Mouse (Mus musculus) spleen, adult 2 months (tissue): ENCODE data around the gene Clpsl2.

Experiments used
- CTCF ChIP-seq: fragments of 200-500 bp; IDR thresholded peaks from 2 replicates; pipeline ENCODE4 v1.5.1; 2011; ENCODE audit warnings: mild to moderate bottlenecking, inconsistent platforms; ENCODE audit not compliant: insufficient read depth, insufficient read length, insufficient replicate concordance; ENCODE audit errors: extremely low read depth
- POLR2A ChIP-seq: fragments of 200-500 bp; IDR thresholded peaks from 2 replicates; pipeline ENCODE4 v1.6.1; 2011; ENCODE audit warnings: low read depth, low read length, inconsistent platforms

- TF ChIP-seq POLR2A, result no peak
- TF ChIP-seq CTCF, result no peak
Observed at GRCm38 (mm10) chr17:28512696-28513095, 36.5 kb upstream of the Clpsl2 start.
